Mouse (Mus musculus): ENCODE measurements around the gene Calm4.
"Not testable (repeated sequence)": the region's sequence is repeated elsewhere in the genome, so short reads cannot be mapped to it uniquely, and the experiment has no call there.

The Calm4 gene

GRCm38 (mm10) chr13:3837312-3837807 is at the start of gene Calm4:
Gene Calm4 (plus strand): TSS chr13:3837757.
- not testable (repeated sequence) for DNase-seq (ENCODE audit: extremely low spot score, low spot score)

- no peak for DNase-seq (ENCODE audit: extremely low spot score, low spot score)
These were observed 49.0 kb upstream of the Calm4 start for GRCm38 (mm10) chr13:3788588-3788987.

GRCm38 (mm10) chr13:3789531-3789930 is 48.0 kb upstream of the Calm4 start:
- no peak for DNase-seq (ENCODE audit: extremely low spot score, low spot score)

GRCm38 (mm10) chr13:3796649-3797048 is 40.9 kb upstream of the Calm4 start:
- DNase-seq (ENCODE audit: extremely low spot score, low spot score), result no peak

GRCm38 (mm10) chr13:3798751-3799150 is 38.8 kb upstream of the Calm4 start:
- DNase-seq (ENCODE audit: extremely low spot score, low spot score), result no peak

- no peak for DNase-seq (ENCODE audit: extremely low spot score, low spot score)
These were observed 38.2 kb upstream of the Calm4 start for GRCm38 (mm10) chr13:3799386-3799785.

GRCm38 (mm10) chr13:3804186-3804585 is 33.4 kb upstream of the Calm4 start, which contains the start of gene Calml3:
Gene Calml3 (minus strand): TSS chr13:3804316.
- no peak for DNase-seq (ENCODE audit: extremely low spot score, low spot score)

GRCm38 (mm10) chr13:3805132-3805531 is 32.4 kb upstream of the Calm4 start:
- no peak for DNase-seq (ENCODE audit: extremely low spot score, low spot score)

- DNase-seq (ENCODE audit: extremely low spot score, low spot score), result no peak
These were observed 31.9 kb upstream of the Calm4 start for GRCm38 (mm10) chr13:3805638-3806037.

- no peak for DNase-seq (ENCODE audit: extremely low spot score, low spot score)
These were observed 30.3 kb upstream of the Calm4 start for GRCm38 (mm10) chr13:3807131-3807827.

GRCm38 (mm10) chr13:3818012-3818739 is 19.4 kb upstream of the Calm4 start:
- DNase-seq (ENCODE audit: extremely low spot score, low spot score), result no peak

- no peak for DNase-seq (ENCODE audit: extremely low spot score, low spot score)
These were observed 18.8 kb upstream of the Calm4 start for GRCm38 (mm10) chr13:3818740-3819076.

GRCm38 (mm10) chr13:3822105-3822504 is 15.5 kb upstream of the Calm4 start:
- no peak for DNase-seq (ENCODE audit: extremely low spot score, low spot score)

GRCm38 (mm10) chr13:3825726-3826125 is 11.8 kb upstream of the Calm4 start:
- DNase-seq (ENCODE audit: extremely low spot score, low spot score), result no peak

- no peak for DNase-seq (ENCODE audit: extremely low spot score, low spot score)
These were observed 6.0 kb upstream of the Calm4 start for GRCm38 (mm10) chr13:3831546-3831945.

GRCm38 (mm10) chr13:3831994-3832393 is 5.6 kb upstream of the Calm4 start:
- no peak for DNase-seq (ENCODE audit: extremely low spot score, low spot score)

- DNase-seq (ENCODE audit: extremely low spot score, low spot score), result no peak
These were observed 5.1 kb upstream of the Calm4 start for GRCm38 (mm10) chr13:3832450-3832849.

GRCm38 (mm10) chr13:3833644-3834043 is 3.9 kb upstream of the Calm4 start:
- not testable (repeated sequence) for DNase-seq (ENCODE audit: extremely low spot score, low spot score)

- DNase-seq (ENCODE audit: extremely low spot score, low spot score), result not testable (repeated sequence)
These were observed 3.1 kb downstream of the Calm4 start for GRCm38 (mm10) chr13:3840662-3841061.

GRCm38 (mm10) chr13:3850330-3850729 is 12.8 kb downstream of the Calm4 start:
- DNase-seq (ENCODE audit: extremely low spot score, low spot score), result no peak

- not testable (repeated sequence) for DNase-seq (ENCODE audit: extremely low spot score, low spot score)
These were observed 16.2 kb downstream of the Calm4 start, which contains the start of gene Calm5 for GRCm38 (mm10) chr13:3853648-3854333. Gene Calm5 (plus strand): TSS chr13:3854173.

GRCm38 (mm10) chr13:3854856-3855255 is 17.3 kb downstream of the Calm4 start:
- DNase-seq (ENCODE audit: extremely low spot score, low spot score), result no peak

Data from neural tube, embryonic 10.5 days (tissue).